Mouse (Mus musculus) common myeloid progenitor, adult 5-6 weeks (primary cell): ENCODE measurements around the gene Rfx7. TPM values are rescaled to one million over a fixed set of nuclear protein-coding genes. Genes with fewer than 3 reads are reported as not detected.
A peak's percentile ranks its signal among the peaks of the same experiment; 100 is the strongest.
"Not testable (repeated sequence)": the region's sequence is repeated elsewhere in the genome, so short reads cannot be mapped to it uniquely, and the experiment has no call there.

Source experiments
- ATAC-seq: replicated peaks from 2 replicates; pipeline ENCODE4 v1.8.0; 2016; ENCODE audit warnings: low read depth, mild to moderate bottlenecking, moderate TSS enrichment, inconsistent platforms; ENCODE audit not compliant: poor library complexity, severe bottlenecking
- total RNA-seq: library from RNA; stranded (forward); fragments of 200-1000, 187-1606 nt; gene quantifications from 2 replicates; pipeline ENCODE4 v1.2.3, GENCODE M21; 2017

Gene Rfx7
- total RNA-seq, 1 experiment from 2014 or later, result 46.2 TPM

- no peak for ATAC-seq
Observed at GRCm38 (mm10) chr9:72535394-72535793, 3.4 kb downstream of the Rfx7 start.

DNA sequence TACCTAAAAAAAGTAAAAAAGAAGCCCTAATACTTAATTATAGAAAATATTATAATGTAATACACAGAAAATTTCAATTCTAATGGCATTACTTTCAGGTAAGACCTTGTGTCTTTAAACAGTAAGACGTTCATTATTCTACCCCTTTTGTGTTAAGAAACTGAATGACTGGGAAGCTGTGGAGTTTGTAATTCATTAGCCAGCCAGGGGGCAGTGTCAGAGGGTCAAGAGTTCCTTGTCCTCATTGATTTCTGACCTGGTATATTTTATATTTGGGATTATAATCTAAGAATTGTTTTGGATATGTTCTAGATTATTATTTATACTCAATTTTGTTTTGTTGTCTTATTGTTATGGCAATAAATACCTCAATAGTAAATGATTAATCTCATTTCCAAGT lies 5.0 kb downstream of the Rfx7 start:
- no peak for ATAC-seq

GRCm38 (mm10) chr9:72543590-72543989 lies 11.6 kb downstream of the Rfx7 start:
- peak; percentile 93 for ATAC-seq

DNA sequence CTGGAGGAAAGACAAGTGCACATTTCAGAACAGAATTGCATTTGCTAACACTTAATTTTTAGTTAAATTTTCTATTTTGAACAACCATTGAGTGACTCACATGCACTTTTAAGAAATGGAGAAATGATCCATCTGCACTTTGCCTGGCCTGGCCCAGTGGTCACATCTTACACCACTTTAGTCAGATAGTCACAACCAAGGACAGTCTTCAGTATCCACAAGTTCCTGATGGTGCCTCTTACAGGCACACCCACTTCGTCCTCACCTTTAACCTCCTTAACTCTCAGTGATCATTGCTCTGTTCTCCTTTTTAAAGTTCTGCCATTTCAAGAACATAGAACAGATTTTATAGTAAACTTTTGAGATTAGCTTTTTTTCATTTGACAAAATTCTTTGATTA lies 26.7 kb downstream of the Rfx7 start:
- no peak for ATAC-seq

DNA sequence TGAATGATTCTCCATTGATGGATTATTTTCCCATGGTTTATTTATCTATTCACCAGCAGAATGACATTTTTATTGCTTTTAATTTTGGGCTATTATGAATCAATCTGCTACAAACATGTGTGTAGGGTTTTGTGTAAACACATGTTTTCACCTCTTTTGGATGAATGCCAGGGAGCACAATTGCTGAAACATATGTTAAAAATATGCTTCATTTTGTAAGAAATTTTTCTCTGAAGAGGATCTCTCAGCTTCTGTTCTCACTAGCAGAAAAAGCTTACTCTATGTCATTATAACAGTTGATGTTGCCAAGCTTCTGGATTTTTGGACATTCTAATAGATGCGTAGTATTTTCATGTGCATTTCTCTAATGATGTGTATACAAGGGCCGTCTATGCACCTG lies 28.3 kb downstream of the Rfx7 start:
- ATAC-seq, result no peak

- ATAC-seq, result no peak
Observed at GRCm38 (mm10) chr9:72563277-72563676, 31.2 kb downstream of the Rfx7 start.

DNA sequence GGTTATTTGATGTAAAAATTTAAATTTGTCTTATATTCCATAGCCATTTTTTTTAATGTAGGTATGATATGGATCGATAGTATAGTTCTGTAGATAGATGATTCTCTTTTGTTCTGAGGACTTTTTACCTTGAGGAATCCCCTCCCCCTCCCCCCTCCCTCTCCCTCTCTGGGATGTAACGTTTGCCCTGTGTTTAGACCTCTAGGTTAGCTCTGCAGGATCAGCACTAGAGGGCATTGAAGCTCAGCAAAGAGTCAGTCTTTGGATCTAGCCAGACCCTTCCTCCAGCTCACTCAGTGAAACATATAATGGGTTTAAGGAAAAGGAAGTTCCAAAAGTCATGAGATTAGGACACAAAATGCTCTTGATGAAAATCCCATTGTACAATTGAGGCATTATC lies 35.1 kb downstream of the Rfx7 start:
- no peak for ATAC-seq

DNA sequence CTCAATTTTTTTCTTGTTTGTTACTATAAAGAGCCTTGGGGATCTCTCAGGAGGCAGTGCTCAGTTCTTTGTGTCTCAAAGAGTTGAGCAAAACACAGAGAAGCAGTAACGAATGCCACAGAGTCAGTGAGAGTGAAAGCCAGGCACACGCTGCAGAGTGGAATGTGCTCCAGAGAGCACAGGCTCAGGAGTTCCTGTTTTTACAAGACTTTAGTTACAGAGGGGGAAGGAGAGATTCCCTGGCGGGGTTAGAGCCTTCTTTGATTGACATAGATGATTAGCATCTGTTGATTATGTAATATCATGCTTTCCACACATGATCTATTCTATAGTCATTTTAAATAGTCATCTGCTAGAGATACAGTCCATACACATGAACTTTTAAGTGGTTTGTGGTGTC lies 48.2 kb downstream of the Rfx7 start:
- peak; percentile 92 for ATAC-seq

DNA sequence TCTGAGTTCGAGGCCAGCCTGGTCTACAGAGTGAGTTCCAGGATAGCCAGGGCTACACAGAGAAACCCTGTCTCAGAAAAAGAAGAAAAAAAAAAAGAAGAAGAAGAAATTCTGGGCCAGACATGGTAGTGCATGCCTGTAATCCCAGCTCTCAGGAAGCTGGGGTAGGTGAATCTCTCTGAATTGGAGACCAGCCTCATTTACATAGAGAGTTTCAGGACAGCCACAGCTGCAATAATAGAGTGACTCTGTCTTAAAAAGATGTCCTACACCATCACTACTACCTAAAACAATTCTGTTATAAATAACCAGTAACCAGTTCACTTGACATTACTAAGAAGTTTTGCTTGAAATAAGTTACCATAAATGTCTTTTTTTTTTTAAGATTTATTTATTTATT lies 58.8 kb downstream of the Rfx7 start:
- no peak for ATAC-seq

DNA sequence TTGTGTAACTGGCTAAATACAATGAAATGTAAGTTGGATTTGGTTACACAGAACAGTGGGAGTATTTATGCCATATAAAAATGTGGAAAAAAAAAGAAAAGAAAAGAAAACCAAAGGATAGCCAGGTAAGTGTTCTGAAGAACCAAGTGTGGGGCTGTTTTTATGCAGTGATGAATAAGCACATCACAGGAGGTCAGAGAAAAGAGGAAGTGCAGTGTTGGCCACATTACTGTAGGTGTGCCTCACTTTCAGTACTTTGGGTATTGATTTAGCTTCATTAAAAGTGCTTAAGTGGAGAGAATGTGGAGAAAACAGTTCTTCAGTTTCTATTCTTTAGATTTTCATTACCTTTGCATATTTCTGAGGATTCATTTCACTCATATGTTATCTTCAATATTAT lies 60.0 kb downstream of the Rfx7 start:
- 0 out of 2 replicates have a peak, but pooled peaks have one; percentile 54 for ATAC-seq

- ATAC-seq, result not testable (repeated sequence)
Observed at GRCm38 (mm10) chr9:72594656-72595055, 62.6 kb downstream of the Rfx7 start.

GRCm38 (mm10) chr9:72600142-72600541 lies 68.1 kb downstream of the Rfx7 start:
- no peak for ATAC-seq

DNA sequence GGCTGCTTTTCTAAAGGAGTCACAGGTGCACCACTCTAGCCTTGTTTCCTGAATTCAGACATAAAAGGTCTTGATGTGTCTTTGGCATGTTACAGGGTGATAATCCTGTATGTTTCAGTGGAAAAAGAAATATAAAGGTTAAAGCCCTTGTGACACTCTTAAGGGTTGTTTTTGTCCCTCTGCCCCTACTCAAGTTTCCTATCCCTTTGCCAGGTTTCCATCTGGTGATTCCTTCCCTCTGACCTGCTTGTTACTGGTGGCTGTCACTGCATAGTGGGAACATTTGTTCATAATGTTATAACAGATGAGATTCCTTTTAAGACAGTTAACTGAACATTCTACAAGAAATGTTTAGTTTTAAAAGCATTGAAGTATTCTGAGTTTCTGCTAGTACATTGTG lies 77.7 kb downstream of the Rfx7 start:
- ATAC-seq, result no peak

DNA sequence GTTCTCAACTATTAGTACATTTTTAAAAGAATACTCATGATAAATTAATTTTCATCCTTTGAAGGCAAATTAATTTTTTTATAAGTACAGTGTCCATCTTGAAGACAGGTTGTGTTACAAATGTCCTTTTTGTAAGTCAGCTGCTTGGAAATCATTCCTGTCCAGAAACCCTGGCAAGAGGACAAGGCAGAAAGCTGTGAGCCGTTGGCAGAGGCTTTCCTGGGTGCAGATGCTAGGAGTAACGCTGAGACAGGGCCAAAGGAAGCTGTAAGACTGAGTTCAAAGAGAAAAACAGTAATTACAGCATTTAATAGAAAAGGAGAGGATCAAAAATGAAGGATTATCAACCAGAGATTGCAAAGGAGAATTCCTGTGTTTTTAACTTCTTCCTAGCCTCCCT lies 81.8 kb downstream of the Rfx7 start:
- ATAC-seq, result no peak

- ATAC-seq, result no peak
Observed at GRCm38 (mm10) chr9:72614786-72615480, 82.9 kb downstream of the Rfx7 start.

DNA sequence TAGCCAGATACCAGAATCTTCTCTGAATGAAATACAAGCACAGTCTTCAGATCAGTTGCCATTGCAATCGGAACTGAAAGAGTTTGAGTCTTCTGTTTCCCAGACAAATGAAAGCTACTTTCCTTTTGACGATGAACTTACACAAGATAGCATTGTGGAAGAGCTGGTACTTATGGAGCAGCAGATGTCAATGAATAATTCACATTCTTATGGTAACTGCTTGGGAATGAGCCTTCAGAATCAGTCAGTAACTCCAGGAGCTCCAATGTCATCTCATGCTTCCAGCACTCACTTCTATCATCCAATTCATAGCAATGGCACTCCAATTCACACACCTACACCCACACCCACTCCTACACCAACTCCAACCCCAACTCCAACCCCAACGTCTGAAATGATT lies 86.0 kb downstream of the Rfx7 start:
- ATAC-seq, result no peak

GRCm38 (mm10) chr9:72623605-72624004 lies 91.6 kb downstream of the Rfx7 start:
- no peak for ATAC-seq

GRCm38 (mm10) chr9:72627598-72627997 lies 95.6 kb downstream of the Rfx7 start:
- no peak for ATAC-seq

- ATAC-seq, result no peak
Observed at GRCm38 (mm10) chr9:72628591-72628990, 96.6 kb downstream of the Rfx7 start.

DNA sequence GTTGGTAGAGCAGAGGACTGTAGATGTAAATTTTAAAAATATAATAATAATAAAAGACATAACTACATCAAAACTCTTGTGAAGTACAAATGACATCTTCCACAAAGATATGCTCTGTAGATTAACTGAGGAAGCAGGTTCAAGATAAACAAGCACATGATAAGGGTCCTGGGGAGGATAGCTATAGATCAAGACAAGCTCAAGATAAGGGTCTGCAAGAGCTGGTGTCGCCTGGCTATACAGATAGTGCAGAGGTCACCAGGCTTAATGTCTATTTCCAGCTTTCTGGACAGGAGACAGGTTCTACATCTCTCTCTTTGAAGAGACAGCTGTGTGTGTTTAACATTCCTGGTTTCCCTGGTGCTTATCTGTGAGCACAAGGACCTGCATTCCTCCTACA lies 100.2 kb downstream of the Rfx7 start:
- no peak for ATAC-seq

- ATAC-seq, result peak; percentile 72
Observed at GRCm38 (mm10) chr9:72635134-72635533, 103.1 kb downstream of the Rfx7 start.

GRCm38 (mm10) chr9:72636547-72636946 lies 104.5 kb downstream of the Rfx7 start:
- no peak for ATAC-seq
